Mouse (Mus musculus) forebrain, postnatal 0 days (tissue): ENCODE data around the gene Minos1. TPM values are rescaled to one million over a fixed set of nuclear protein-coding genes. Genes with fewer than 3 reads are reported as not detected.

ENCODE experiments used
- ATAC-seq: fragments of 200-750 bp; cut with Nextera tagmentation; 2 replicates; pipeline ENCODE4 v1.8.0; 2017; ENCODE audit warnings: mild to moderate bottlenecking, moderate library complexity
- DNase-seq: peaks from one replicate; pipeline ENCODE4 v3.0.0-alpha.2; 2015
- H3K27ac ChIP-seq: fragments of 300-500 bp; sonication (generic); 2 replicates; pipeline ENCODE4 v1.5.1; 2014; ENCODE audit warnings: low read depth, mild to moderate bottlenecking, antibody characterized with exemption, low read length, moderate library complexity, mixed read lengths
- H3K27me3 ChIP-seq: fragments of 300-500 bp; sonication (generic); 2 replicates; pipeline ENCODE4 v1.6.1; 2014; ENCODE audit warnings: mild to moderate bottlenecking, low read length, mixed read lengths; ENCODE audit not compliant: insufficient read depth
- H3K36me3 ChIP-seq: fragments of 300-500 bp; sonication (generic); 2 replicates; pipeline ENCODE4 v1.6.1; 2014; ENCODE audit warnings: mild to moderate bottlenecking, moderate library complexity; ENCODE audit not compliant: insufficient read depth
- H3K4me1 ChIP-seq: fragments of 300-500 bp; sonication (generic); 2 replicates; pipeline ENCODE4 v1.6.1; 2014; ENCODE audit warnings: antibody characterized with exemption; ENCODE audit not compliant: insufficient read depth
- H3K4me2 ChIP-seq: fragments of 300-500 bp; sonication (generic); 2 replicates; pipeline ENCODE4 v1.6.1; 2014; ENCODE audit warnings: low read depth, mild to moderate bottlenecking, moderate library complexity
- H3K4me3 ChIP-seq: fragments of 300-500 bp; sonication (generic); 2 replicates; pipeline ENCODE4 v1.5.1; 2014; ENCODE audit warnings: low read depth, low read length, mixed read lengths
- H3K9ac ChIP-seq: fragments of 300-500 bp; sonication (generic); 2 replicates; pipeline ENCODE4 v1.6.1; 2014; ENCODE audit warnings: mild to moderate bottlenecking
- H3K9me3 ChIP-seq: fragments of 300-500 bp; sonication (generic); 2 replicates; pipeline ENCODE4 v1.6.1; 2016; ENCODE audit warnings: low read length
- CTCF ChIP-seq: sonication (generic); IDR thresholded peaks from 2 replicates; pipeline ENCODE4 v1.5.1; 2016; ENCODE audit warnings: antibody characterized with exemption, control low read depth, low read depth
- WGBS: fragments of 180-500 bp; shearing (Covaris S2); extraction: QIAGEN DNeasy Blood & Tissue Kit; methylation state at CpG from one replicate; pipeline ENCODE4 v1.1.7; 2014; 5-methylcytosine and 5-hydroxymethylcytosine counted together
- polyA plus RNA-seq: library from polyadenylated mRNA; unstranded; fragments of >200 nt; fragmentation: Nextera tagmentation; extraction: Ambion mirVana; gene quantifications from 2 replicates; pipeline ENCODE4 v1.2.1, GENCODE M21; 2015
- total RNA-seq: library from RNA; depleted of rRNA; stranded (reverse); fragments of >200 nt; gene quantifications from 2 replicates; pipeline ENCODE4 v1.2.3, GENCODE M21; 2014

The Minos1 gene
- total and polyA plus RNA-seq, 2 experiments from 2014 or later = 19.9 to 412 TPM

DNA sequence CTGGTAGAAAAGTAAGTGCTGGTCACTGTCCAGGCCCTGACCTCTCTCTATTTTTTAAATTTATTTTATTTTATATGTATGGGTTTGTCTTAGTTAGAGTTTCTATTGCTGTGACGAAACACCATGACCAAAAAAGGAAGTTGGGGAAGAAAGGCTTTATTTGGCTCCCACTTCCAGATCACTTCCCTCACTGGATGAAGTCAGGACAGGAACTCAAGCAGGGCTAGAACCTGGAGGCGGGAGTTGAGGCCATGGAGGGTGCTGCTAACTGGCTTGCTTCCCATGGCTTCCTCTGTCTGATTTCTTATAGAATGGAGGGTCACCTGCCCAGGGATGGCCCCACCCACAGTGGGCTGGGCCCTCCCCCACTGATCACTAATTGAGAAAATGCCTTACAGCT is 30.2 kb upstream of the Minos1 start:
- WGBS = 80% methylated on average over 2 of the region's 2 CpGs

DNA sequence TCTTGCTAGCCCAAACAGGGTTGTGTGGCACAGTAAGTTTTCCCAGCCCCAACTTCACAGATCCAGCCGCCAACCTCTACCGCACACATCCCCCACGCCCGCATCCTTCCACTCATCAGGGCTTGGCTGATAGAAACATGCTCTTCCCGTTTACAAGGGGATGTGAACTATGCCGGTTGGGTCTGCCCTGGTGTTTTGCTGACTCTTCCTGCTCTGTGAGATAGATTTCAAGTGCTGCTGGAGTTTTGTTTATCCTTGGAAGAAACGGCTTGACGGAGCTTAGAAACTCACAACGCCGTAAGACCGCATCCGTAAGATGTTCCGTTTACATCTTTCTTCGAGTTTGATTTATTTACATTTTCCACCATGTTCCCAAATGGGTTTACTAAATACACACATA is 27.4 kb upstream of the Minos1 start:
- H3K9me3 ChIP-seq = no peaks in the 10 kb centered on the region
- DNase-seq (no peak), ATAC-seq (no peak)
- no peak overlapping the region for H3K9ac ChIP-seq
- WGBS = 91% methylated on average over 14 of the region's 14 CpGs
- H3K27me3 ChIP-seq = no peaks in the 10 kb centered on the region
- H3K4me2 ChIP-seq = no peak overlapping the region
- no peaks in the 10 kb centered on the region for H3K36me3 ChIP-seq
- H3K27ac ChIP-seq = no peak overlapping the region
- H3K4me1 ChIP-seq = no peaks in the 10 kb centered on the region
- TF ChIP-seq CTCF = no peak
- H3K4me3 ChIP-seq = no peak overlapping the region

More for the DNA sequence above, 30.2 kb upstream of the Minos1 start:
- no peak for TF ChIP-seq CTCF
- Histone ChIP-seq H3K9ac (no peak overlapping the region), H3K27ac (no peak overlapping the region), H3K4me1 (no peaks in the 10 kb centered on the region), H3K36me3 (no peaks in the 10 kb centered on the region), H3K4me2 (no peak overlapping the region), H3K9me3 (no peaks in the 10 kb centered on the region), H3K27me3 (no peaks in the 10 kb centered on the region), H3K4me3 (no peak overlapping the region)
- DNase-seq (no peak), ATAC-seq (no peak)

DNA sequence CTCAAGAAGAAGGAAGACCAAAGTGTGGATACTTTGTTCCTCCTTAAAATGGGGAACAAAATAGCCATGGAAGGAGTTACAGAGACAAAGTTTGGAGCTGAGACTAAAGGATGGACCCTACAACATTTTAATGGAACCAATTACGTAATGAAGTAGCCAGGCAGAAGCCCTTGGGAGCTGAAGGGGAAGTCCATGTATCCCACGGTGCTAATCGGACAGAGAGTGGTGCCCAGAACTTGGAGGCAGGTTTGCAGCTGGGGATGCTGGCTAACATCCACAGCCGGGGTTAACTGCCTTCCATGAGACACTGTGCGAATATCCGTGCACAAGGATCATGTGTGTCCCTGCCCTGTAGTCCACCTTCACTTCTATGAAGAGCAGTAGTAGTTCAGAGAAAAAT is 25.6 kb upstream of the Minos1 start:
- 86% methylated on average over 6 of the region's 6 CpGs for WGBS
- H3K36me3 ChIP-seq = no peaks in the 10 kb centered on the region
- no peak overlapping the region for H3K4me3 ChIP-seq
- no peaks in the 10 kb centered on the region for H3K9me3 ChIP-seq
- H3K4me2 ChIP-seq = no peak overlapping the region
- TF ChIP-seq CTCF = no peak
- no peaks in the 10 kb centered on the region for H3K4me1 ChIP-seq
- H3K27me3 ChIP-seq = no peaks in the 10 kb centered on the region
- H3K9ac ChIP-seq = no peak overlapping the region
- no peak for DNase-seq
- ATAC-seq = no peak
- H3K27ac ChIP-seq = no peak overlapping the region

DNA sequence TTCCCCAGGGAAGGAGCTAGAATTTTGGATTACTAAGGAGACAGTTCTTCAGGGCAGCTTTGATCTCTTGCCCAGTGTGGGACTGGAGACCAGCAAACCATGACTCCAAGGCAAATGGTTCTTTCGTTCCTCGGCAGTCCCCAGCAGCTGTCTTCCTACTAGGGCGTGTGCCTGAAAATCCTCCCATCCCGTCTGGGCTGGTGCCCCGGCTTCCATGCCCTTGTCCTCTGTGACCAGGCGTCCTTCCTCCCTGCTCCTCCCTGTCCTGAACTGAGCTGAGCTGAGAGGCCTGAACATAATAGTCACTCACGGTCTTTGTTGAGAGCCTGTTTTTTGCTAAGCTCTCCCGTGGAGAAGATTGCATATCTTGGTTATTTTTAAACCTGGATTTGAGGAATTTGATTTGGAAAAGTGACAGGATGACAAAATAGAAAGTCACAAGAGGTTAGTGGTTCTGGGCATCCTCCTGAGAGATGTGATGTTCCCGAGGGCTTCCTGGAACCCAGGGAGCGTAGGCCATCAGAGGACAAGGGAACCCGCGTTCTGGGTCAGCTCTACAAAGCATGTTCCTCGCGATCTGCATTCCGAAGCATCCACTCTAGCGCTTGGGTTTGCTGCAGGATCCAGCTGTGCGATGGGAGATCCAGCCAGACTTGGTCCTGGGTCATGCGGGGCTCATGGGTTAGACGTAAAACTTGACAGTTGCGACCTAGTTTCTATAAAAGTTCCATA is 23.8 kb upstream of the Minos1 start:
- no peak for ATAC-seq
- Histone ChIP-seq H3K9me3 (no peaks in the 10 kb centered on the region), H3K4me2 (no peak overlapping the region), H3K4me3 (no peak overlapping the region), H3K36me3 (no peaks in the 10 kb centered on the region), H3K4me1 (no peaks in the 10 kb centered on the region), H3K9ac (no peak overlapping the region), H3K27ac (no peak overlapping the region; the same call in 1 of the 2 replicates), H3K27me3 (no peaks in the 10 kb centered on the region)
- 80% methylated on average over 20 of the region's 20 CpGs for WGBS
- TF ChIP-seq CTCF = no peak
- no peak for DNase-seq

DNA sequence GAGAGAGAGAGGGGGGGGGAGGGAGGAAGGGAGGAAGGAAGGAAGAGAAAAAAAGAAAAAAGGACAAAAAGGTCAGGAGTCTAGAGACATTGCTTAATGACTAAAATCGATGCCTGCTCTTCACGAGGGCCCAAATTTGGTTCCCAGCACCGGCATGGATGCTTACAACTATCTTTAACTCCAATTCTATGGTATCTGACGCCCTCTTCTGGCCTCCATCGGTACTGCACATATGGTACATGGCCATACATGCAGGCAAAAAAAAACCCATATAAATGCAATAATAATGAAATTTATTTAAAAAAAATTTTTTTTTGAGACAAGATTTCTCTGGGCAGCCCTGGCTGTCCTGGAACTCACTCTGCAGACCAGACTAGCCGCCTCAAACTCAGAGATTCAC is 20.5 kb upstream of the Minos1 start:
- TF ChIP-seq CTCF = no peak
- WGBS = 74% methylated on average over 6 of the region's 6 CpGs
- no peak overlapping the region for H3K4me2 ChIP-seq
- H3K4me3 ChIP-seq = no peak overlapping the region
- no peak for ATAC-seq
- H3K9ac ChIP-seq = no peak overlapping the region
- no peak overlapping the region for H3K27ac ChIP-seq
- DNase-seq = no peak
- H3K4me1 ChIP-seq = no peaks in the 10 kb centered on the region
- peaks cover 15% of the 10 kb centered on the region; the same call in 1 of the 2 replicates for H3K9me3 ChIP-seq
- no peaks in the 10 kb centered on the region for H3K27me3 ChIP-seq
- H3K36me3 ChIP-seq = no peaks in the 10 kb centered on the region

DNA sequence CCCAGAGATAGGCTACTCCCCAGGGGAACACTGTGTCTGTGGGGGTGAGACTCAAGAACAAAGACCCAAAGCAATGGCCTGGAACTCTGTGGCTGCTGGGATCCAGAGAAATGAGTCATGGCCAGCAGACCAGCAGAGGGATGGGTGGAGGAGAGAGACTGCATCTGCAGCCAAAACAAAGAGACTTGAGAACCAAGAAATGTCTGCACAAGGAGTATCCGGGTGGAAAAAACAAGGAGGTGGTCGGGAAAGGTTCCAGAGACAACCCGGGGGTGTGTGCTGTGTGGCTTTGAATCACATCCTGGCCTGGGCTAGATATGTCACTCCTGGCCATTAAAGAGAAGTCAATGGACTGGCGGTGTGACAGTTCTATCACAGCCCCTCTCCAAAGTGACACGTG is 15.8 kb upstream of the Minos1 start:
- ATAC-seq = no peak
- no peak for DNase-seq
- Histone ChIP-seq H3K9ac (no peak overlapping the region), H3K9me3 (peaks cover 15% of the 10 kb centered on the region; the same call in 1 of the 2 replicates), H3K4me2 (no peak overlapping the region), H3K4me3 (no peak overlapping the region), H3K36me3 (no peaks in the 10 kb centered on the region), H3K4me1 (no peaks in the 10 kb centered on the region), H3K27me3 (no peaks in the 10 kb centered on the region), H3K27ac (no peak overlapping the region)
- 86% methylated on average over 5 of the region's 5 CpGs for WGBS
- no peak for TF ChIP-seq CTCF

DNA sequence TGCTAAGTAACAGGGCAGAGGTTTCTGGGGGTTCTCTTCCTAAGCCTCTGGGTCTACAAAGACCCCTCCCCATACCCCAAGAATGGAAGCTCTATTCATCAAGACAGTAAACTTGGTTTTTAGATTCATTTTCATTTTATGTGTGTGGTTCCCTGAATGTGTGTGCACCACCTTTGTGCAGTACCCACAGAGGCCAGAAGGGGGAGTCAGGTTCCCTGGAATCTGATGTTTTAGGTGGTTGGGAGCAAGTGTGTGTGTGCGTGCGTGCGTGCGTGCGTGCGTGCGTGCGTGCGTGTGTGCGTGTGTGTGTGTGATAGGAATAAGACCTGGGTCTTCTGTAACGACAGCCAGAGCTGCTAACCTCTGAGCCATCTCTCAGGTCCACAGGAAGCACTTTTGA is 14.2 kb upstream of the Minos1 start:
- Histone ChIP-seq H3K27ac (no peak overlapping the region), H3K4me2 (no peak overlapping the region), H3K4me1 (no peaks in the 10 kb centered on the region), H3K27me3 (no peaks in the 10 kb centered on the region), H3K9ac (no peak overlapping the region), H3K4me3 (no peak overlapping the region), H3K9me3 (peaks cover 15% of the 10 kb centered on the region; the same call in 1 of the 2 replicates), H3K36me3 (no peaks in the 10 kb centered on the region)
- DNase-seq (no peak), ATAC-seq (no peak)
- 92% methylated on average over 11 of the region's 11 CpGs for WGBS
- TF ChIP-seq CTCF = peak; percentile 57
